In genomic region chrX:160501687-160502047, GRCm38 (mm10) we compare ENCODE assay signal across 8 mouse cellular contexts. TPM values are rescaled to one million over a fixed set of nuclear protein-coding genes. Genes with fewer than 3 reads are reported as not detected.
DNase-seq lines count a peak whose midpoint lies in the region; ATAC-seq lines count a peak whose summit lies in the region.

No protein-coding gene starts in this region.

- peak overlapping the region; percentile 69 for H3K4me2 ChIP-seq in heart, embryonic 14.5 days (ENCODE audit: low read length)
- H3K4me2 ChIP-seq in hindbrain, embryonic 14.5 days (replicated peaks) = peak overlapping the region; percentile 54
- peak overlapping the region; percentile 54 for H3K4me2 ChIP-seq in midbrain, embryonic 12.5 days (replicated peaks)

- 0 out of 2 replicates have a peak, but pooled peaks have one; percentile 35 for ATAC-seq in heart, embryonic 14.5 days (ENCODE audit: insufficient number of reproducible peaks, insufficient read depth, low FRiP score, low read depth)
- peak; percentile 11 for ATAC-seq in activated CD4-positive, CD25-positive, alpha-beta regulatory T cell, adult 4 months
- peak; percentile 69 for ATAC-seq in hindbrain, embryonic 14.5 days (ENCODE audit: low FRiP score)
- ATAC-seq in midbrain, embryonic 12.5 days (ENCODE audit: low FRiP score, low read depth) = peak; percentile 85

- peak overlapping the region; percentile 74 for H3K9ac ChIP-seq in heart, embryonic 14.5 days (ENCODE audit: low read length)
- peak overlapping the region; percentile 64 for H3K9ac ChIP-seq in hindbrain, embryonic 14.5 days
- peak overlapping the region; percentile 54 for H3K9ac ChIP-seq in midbrain, embryonic 12.5 days (replicated peaks)

- no peak for DNase-seq in heart, adult 8-10 months (ENCODE audit: low spot score)
- DNase-seq in hindbrain, embryonic 14.5 days (ENCODE audit: low spot score) = no peak
- DNase-seq in right cerebral cortex, postnatal 4 days = no peak
- DNase-seq in gastrocnemius, postnatal 4 days (ENCODE audit: low spot score in 2 of 2) = no peak
- DNase-seq in left cerebral cortex, adult 11 months (ENCODE audit: low spot score) = no peak

- H3K4me1 ChIP-seq in heart, embryonic 14.5 days (ENCODE audit: control insufficient read depth in 2 of 2, insufficient read depth in 2 of 2, low read length in 2 of 2) = no peaks in the 10 kb centered on the region
- no peaks in the 10 kb centered on the region for H3K4me1 ChIP-seq in hindbrain, embryonic 14.5 days (replicated peaks; ENCODE audit: control insufficient read depth, insufficient read depth, low read length)
- H3K4me1 ChIP-seq in midbrain, embryonic 12.5 days = peaks cover 4% of the 10 kb centered on the region; the same call in 1 of the 2 replicates

- H3K27ac ChIP-seq in heart, embryonic 14.5 days (replicated peaks in 1 of 2; ENCODE audit: control insufficient read depth in 1 of 2, insufficient read depth in 1 of 2, low read depth in 2 of 2, low read length in 2 of 2) = peak overlapping the region; percentile 65 to 90
- H3K27ac ChIP-seq in hindbrain, embryonic 14.5 days = peak overlapping the region; percentile 70; the same call in 1 of the 2 replicates
- H3K27ac ChIP-seq in midbrain, embryonic 12.5 days (replicated peaks) = peak overlapping the region; percentile 54; the same call in 1 of the 2 replicates

- H3K9me3 ChIP-seq in heart, embryonic 14.5 days (ENCODE audit: control insufficient read depth, low read length) = no peaks in the 10 kb centered on the region
- H3K9me3 ChIP-seq in hindbrain, embryonic 14.5 days (ENCODE audit: control insufficient read depth, low read length) = no peaks in the 10 kb centered on the region
- H3K9me3 ChIP-seq in midbrain, embryonic 12.5 days = no peaks in the 10 kb centered on the region

- WGBS in heart, embryonic 14.5 days = 24% methylated on average over 12 of the region's 12 CpGs
- WGBS in hindbrain, embryonic 14.5 days = 26% methylated on average over 12 of the region's 12 CpGs
- WGBS in midbrain, embryonic 12.5 days = 33% methylated on average over 12 of the region's 12 CpGs

- no peaks in the 10 kb centered on the region for H3K36me3 ChIP-seq in heart, embryonic 14.5 days (ENCODE audit: control insufficient read depth, insufficient read depth, low read length)
- H3K36me3 ChIP-seq in hindbrain, embryonic 14.5 days (replicated peaks; ENCODE audit: control insufficient read depth, insufficient read depth) = no peaks in the 10 kb centered on the region
- no peaks in the 10 kb centered on the region for H3K36me3 ChIP-seq in midbrain, embryonic 12.5 days

- peak overlapping the region; percentile 60 to 80 for H3K4me3 ChIP-seq in heart, embryonic 14.5 days (ENCODE audit: control insufficient read depth in 1 of 2, insufficient read depth in 1 of 2, low read depth in 1 of 2, low read length in 2 of 2)
- H3K4me3 ChIP-seq in hindbrain, embryonic 14.5 days (replicated peaks; ENCODE audit: low read length) = peak overlapping the region; percentile 46
- H3K4me3 ChIP-seq in midbrain, embryonic 12.5 days = peak overlapping the region; percentile 61

- H3K27me3 ChIP-seq in heart, embryonic 14.5 days (ENCODE audit: control insufficient read depth, insufficient read depth, low read length) = no peaks in the 10 kb centered on the region
- H3K27me3 ChIP-seq in hindbrain, embryonic 14.5 days (ENCODE audit: control insufficient read depth, insufficient read depth, low read length) = peaks cover 23% of the 10 kb centered on the region; the same call in 1 of the 2 replicates
- H3K27me3 ChIP-seq in midbrain, embryonic 12.5 days = peaks cover 30% of the 10 kb centered on the region

RNA-seq across cellular contexts. Expression of gene Phka2, which starts 0.3 kb away (rescaled TPM):
- 27.2 and 27.4 TPM in 2 replicates for polyA plus RNA-seq in heart, embryonic 14.5 days (2014; fragmentation: Nextera tagmentation; extraction: Ambion mirVana)
- 10 to 100 TPM in 2 of 4 experiments, 1 to 10 TPM in 2; 7.8 to 15.9 (median 10.8) TPM for total RNA-seq in heart, adult 8-10 months (2022)
- 1 to 10 TPM; 6.4 to 9.0 TPM for polyA plus RNA-seq in activated CD4-positive, CD25-positive, alpha-beta regulatory T cell, adult 4 months (2017; shearing (Covaris generic))
- 10.4 and 12.4 TPM in 2 replicates for polyA plus RNA-seq in hindbrain, embryonic 14.5 days (2014; fragmentation: Nextera tagmentation; extraction: Ambion mirVana)
- polyA plus RNA-seq in midbrain, embryonic 12.5 days (2016; fragmentation: Nextera tagmentation; extraction: Ambion mirVana) = 22.8 and 23.3 TPM in 2 replicates
- total RNA-seq in gastrocnemius, postnatal 4 days (2021) = 10 to 100 TPM; 25.4 to 35.0 TPM

Comparison
In these comparisons a context has a peak if more than half of its experiments do, and no peak if none do; other contexts are left out.
1. ATAC-seq: peak in every context shown above with its lines; median percentile 85 in midbrain, embryonic 12.5 days; 69 in hindbrain, embryonic 14.5 days; 35 in heart, embryonic 14.5 days; 11 in activated CD4-positive, CD25-positive, alpha-beta regulatory T cell, adult 4 months.